Mouse (Mus musculus): ENCODE data around the gene A930004D18Rik. TPM values are rescaled to one million over a fixed set of nuclear protein-coding genes. Genes with fewer than 3 reads are reported as not detected.
"Not testable (repeated sequence)": the region's sequence is repeated elsewhere in the genome, so short reads cannot be mapped to it uniquely, and the experiment has no call there.

Gene A930004D18Rik
- polyA plus RNA-seq, 1 experiment from 2014 or later: 2.6 TPM

DNA sequence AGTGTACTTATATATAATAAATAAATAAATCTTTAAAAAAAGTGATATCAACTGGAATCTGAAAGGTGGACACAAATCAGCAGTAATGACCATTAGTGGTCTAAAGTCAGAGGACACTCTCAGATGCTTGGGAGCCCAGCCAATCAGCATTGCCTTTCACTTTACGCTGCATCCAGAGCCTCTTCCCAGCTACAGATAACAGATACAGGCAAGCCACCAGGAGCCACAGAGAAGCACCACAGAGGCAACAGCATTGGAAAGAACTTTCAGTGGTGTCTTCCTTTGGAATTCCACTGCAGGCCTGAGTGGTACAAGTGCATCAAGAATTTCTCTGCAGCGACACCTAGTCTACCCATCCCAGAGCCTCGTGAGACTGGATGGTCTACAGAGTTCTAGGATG lies 24.7 kb downstream of the A930004D18Rik start:
- DNase-seq (ENCODE audit: low spot score): no peak

DNA sequence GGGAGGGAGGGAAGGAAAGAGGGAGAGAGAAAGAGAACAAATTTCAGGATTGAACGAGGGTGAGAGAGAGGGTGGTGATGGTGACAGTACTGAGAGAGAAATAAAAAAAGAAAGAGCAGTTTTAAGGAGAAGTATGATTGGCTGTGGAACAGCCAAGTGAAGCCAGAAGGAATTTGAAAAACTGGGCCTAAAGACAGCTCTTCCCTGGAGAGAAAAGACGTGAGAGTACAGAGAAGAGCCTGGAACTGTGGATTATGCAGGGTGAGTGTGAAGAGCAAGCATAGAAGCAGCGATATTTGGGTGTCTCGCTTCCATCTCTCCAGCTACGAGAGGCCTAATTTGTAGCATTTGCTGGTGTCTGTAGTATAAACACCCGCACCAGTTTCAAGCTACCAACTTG lies 26.3 kb downstream of the A930004D18Rik start:
- DNase-seq (ENCODE audit: low spot score): no peak

GRCm38 (mm10) chr2:18005137-18005536 lies 32.4 kb downstream of the A930004D18Rik start:
- DNase-seq (ENCODE audit: low spot score): no peak

DNA sequence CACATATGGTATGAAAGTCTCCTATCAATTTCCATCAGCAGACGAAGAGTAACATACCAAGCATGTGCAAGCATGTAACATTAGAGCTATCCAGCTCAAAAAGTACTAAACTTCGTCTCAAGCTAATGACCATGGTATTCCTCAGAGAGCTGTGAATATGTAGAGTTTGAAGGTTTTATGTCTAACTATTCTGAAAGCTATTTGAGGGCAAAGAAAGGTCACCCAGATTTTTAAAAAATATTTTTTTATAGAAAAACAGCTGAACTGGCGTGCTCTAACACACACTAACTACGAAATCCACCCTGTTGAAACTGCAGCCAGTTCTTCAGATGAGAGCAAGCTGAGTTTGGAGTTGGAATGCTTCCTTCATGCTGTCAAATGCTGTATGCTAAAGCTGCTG lies 33.3 kb downstream of the A930004D18Rik start:
- DNase-seq (ENCODE audit: low spot score): no peak

GRCm38 (mm10) chr2:18002306-18002705 lies 35.2 kb downstream of the A930004D18Rik start:
- no peak for DNase-seq (ENCODE audit: low spot score)

DNA sequence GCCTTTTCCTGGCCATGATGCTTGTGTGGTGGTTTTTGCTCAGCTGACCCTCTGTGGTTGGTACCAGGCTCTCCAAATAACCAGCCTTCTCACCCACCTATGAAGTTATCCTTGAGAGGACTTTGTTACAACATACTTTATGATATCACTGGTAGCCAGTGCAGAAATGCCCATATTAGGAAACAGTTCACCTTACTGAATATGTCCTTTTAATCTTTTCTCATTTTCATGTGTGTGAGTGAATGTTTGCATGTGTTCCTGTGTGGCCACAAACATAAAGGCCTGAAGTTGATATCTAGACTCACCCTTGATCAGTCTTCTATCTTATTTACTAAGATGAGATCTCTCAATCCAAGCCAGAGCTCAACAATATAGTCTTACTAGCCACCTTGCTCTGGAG lies 40.7 kb downstream of the A930004D18Rik start, which contains the start of gene H2al2a:
Gene H2al2a, minus strand, starts transcription at position 101 of the 400 bp plus-strand sequence.
- DNase-seq (ENCODE audit: low spot score): no peak

GRCm38 (mm10) chr2:17989562-17989961 lies 48.0 kb downstream of the A930004D18Rik start:
- DNase-seq (ENCODE audit: low spot score): no peak

DNA sequence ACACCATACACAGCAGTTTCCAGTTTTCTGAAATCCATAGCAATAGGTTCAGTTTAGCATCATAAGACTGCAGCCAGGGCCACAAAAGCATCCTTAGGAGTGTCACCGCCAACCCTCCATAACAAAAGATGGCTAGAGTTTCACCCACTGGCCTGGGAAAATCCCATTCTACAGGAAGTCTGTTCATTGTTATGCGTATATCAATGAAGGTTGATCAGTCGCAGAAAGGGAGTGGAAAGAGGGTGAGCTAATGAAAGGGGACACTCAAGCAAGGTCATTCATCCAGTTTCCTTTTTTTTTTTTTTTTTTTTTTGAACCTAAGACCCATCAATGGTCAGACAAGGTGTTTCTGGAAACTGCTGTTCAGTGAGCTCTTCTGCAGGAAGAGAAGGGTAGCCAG lies 48.4 kb downstream of the A930004D18Rik start:
- DNase-seq (ENCODE audit: low spot score): no peak

DNA sequence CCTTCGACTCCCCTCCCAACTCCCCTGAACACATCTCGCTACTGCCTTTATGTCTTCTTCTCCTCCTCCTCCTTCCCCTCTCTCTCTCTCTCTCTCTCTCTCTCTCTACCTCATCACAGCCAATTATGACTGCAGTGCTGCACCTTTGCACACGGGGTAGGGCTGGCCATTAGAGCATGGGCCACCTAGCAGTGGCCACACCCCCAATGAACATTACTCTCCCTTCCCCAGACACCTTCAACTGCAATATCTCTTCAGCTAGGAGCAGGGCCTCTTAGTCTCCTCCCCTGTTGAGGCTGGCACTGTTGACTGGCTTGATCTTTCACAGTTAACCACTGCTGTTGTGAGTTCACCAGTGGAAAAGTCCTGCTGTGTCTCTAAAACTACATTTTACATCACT lies 50.8 kb downstream of the A930004D18Rik start:
- no peak for DNase-seq (ENCODE audit: low spot score)

GRCm38 (mm10) chr2:17984774-17985173 lies 52.8 kb downstream of the A930004D18Rik start:
- no peak for DNase-seq (ENCODE audit: low spot score)

GRCm38 (mm10) chr2:17982747-17983146 lies 54.8 kb downstream of the A930004D18Rik start:
- no peak for DNase-seq (ENCODE audit: low spot score)

DNA sequence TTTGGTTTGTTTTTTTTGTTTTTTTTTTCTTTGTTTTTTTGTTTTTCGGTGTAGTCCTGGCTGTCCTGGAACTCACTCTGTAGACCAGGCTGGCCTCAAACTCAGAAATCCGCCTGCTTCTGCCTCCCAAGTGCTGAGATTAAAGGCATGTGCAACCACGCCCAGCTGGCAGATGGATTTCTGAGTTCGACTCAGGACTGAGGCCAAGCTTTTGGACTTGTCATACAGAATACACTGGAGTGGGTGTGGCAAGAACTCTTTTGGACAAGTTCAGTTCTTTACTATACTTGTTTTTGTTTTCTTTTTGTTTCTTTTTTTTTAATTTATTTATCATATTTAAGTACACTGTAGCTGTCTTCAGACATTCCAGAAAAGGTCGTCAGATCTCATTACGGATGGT lies 58.8 kb downstream of the A930004D18Rik start:
- no peak for DNase-seq (ENCODE audit: low spot score)

DNA sequence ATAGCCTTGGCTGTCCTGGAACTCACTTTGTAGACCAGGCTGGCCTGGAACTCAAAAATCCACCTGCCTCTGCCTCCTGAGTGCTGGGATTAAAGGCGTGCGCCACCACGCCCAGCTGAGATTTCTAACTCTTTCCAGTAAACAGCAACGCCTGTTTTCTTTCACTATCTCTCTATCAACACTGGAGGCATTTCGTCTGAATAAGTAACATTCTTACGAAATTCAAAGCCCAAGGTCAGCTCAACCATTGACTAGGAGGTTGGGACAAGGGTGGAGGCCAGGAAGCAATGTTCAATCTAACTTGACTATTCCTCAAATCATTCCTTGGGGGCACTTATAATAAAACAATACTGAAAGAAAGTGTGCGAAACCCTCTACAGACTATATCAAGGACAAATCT lies 59.3 kb downstream of the A930004D18Rik start:
- DNase-seq (ENCODE audit: low spot score): not testable (repeated sequence)

DNA sequence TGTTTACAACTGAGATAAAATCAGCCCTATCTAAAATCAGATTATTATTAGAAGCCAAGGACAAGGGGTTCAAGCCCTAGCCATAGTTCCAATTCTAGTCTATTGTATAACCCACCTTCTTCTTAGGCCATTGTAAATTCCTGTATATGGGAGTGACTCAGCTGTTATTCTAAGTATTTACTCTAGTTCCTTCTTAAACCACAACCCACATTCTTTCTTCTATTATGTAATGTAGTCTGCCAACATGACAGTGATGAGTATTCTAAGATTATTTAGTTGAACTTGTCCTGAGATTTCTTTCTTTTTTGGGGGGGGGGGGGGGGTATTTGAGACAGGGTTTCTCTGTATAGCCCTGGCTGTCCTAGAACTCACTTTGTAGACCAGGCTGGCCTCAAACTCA lies 59.9 kb downstream of the A930004D18Rik start:
- DNase-seq (ENCODE audit: low spot score): not testable (repeated sequence)

DNA sequence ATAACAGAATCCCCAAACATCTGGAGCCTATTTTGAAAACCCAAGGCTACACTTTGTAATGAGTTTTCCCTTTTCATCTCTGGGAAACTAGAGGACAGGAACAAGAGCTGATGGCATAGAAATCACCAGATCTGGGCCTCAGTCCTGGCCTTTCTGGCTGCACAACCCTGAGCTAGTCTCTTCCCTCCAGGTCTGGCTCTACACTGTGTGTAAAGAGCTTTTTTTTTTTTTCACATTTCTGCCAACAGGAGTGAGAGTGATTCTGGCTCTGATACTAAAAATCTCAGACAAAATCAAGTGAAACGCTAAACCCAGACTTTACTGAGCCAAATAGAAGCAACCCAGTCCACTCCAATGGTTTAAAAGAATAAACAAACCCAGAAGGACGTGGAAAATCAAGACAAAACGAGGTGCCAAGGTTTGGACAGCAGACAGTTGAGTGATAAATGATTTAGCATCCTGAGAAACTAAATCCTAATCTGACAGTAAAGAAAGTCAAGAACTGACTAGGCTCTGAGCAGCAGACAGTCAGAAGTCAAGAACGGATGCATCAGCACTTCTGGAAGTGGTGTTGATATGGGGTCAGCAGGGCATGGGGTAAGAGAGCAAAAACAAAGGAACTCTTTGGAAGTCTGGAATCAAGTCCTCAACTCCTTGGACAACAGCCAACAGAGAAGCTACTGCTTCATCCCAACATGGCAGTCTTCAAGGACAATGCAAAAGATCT lies 61.8 kb downstream of the A930004D18Rik start:
- no peak for DNase-seq (ENCODE audit: low spot score)

Small RNA genes lying within 50 kb of the gene (microRNA-seq; reads per million reads assigned to microRNA genes)
- 3.7 reads per million for gene Mir7655 (ENCODE audit: borderline number of aligned reads)

Other genes with a start within 250 kb of the A930004D18Rik start
- gene H2al2a, start 40.8 kb downstream of the A930004D18Rik start, polyA plus RNA-seq (2015; fragmentation: Nextera tagmentation; extraction: Ambion mirVana): not detected in 2 replicates
- 0.65 and 0.77 TPM in 2 replicates for gene Skida1, start 11.3 kb upstream of the A930004D18Rik start, polyA plus RNA-seq (2015; fragmentation: Nextera tagmentation; extraction: Ambion mirVana)
- gene Mllt10, start 17.5 kb upstream of the A930004D18Rik start, polyA plus RNA-seq (2015; fragmentation: Nextera tagmentation; extraction: Ambion mirVana): 53.2 and 70.2 TPM in 2 replicates

Measured in thymus, postnatal 0 days (tissue).